Mouse (Mus musculus) embryo, embryonic 9.5 days (tissue): ENCODE results near the gene Tgif1.
A peak's percentile ranks its signal among the peaks of the same experiment; 100 is the strongest.

Source experiments
- DNase-seq: peaks from one replicate; pipeline ENCODE4 v3.0.0-alpha.2; 2017; ENCODE audit errors: extremely low spot score

Gene Tgif1

DNA sequence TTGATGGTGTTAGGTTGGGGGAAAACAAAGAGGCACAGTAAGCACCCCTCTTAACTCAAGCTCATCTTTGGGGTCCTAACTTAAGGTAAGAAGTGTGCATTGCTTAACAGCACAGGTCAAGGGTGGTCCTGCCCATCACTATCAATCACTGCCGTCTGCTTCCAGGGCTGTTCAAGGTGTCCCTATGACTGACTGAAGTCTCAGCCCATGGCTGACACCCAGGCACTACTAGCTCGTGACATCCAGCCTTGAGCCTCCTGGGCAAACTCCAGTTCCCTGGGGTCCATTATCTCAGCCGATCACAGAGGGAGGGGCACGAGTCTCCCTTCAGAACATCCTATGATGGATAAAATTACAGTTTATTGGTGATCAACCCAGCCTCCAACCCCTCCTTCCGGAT, 12.7 kb upstream of the Tgif1 start:
- DNase-seq = no peak

GRCm38 (mm10) chr17:70865060-70865604, 11.8 kb upstream of the Tgif1 start:
- DNase-seq = no peak

DNA sequence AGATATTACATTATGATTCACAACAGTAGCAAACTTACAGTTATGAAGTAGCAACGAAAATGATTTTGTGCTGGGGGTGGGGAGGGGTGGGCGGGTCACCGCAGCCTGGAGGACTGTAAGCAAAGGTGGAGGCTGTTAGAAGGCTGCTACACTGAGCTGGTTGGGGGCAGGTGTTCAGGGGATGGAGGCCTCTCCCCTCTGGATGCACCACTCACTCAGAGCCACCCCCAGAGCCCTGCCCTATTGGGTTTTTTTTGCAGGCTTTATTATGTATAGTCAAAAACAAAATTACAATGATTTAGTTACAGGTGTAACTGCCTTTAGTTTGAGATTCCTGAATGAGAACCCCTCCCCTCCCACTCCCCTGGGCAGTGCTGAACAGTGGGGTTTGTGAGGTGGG, 11.3 kb upstream of the Tgif1 start:
- DNase-seq = no peak

DNA sequence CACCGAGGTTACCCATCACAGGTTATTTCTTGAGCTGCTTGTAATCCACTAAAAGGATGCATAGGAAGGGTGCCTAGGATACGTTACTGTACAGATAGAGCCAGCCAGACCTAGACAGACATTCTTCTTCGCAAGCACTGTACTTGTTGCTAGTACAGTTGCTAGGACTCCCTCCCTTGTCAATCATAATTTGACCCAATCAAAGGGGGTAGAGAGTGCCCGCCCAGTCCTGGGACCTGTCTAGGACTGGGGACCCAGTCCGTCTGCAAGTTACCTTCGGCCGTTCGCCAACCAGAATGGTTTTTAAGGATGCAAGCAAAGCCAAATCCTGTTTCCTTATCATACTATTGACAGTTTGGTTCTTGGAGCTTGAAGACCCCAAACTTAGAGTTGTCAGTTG, 10.8 kb upstream of the Tgif1 start:
- DNase-seq = no peak

- no peak for DNase-seq
Observed at GRCm38 (mm10) chr17:70858814-70859213, 5.5 kb upstream of the Tgif1 start.

DNA sequence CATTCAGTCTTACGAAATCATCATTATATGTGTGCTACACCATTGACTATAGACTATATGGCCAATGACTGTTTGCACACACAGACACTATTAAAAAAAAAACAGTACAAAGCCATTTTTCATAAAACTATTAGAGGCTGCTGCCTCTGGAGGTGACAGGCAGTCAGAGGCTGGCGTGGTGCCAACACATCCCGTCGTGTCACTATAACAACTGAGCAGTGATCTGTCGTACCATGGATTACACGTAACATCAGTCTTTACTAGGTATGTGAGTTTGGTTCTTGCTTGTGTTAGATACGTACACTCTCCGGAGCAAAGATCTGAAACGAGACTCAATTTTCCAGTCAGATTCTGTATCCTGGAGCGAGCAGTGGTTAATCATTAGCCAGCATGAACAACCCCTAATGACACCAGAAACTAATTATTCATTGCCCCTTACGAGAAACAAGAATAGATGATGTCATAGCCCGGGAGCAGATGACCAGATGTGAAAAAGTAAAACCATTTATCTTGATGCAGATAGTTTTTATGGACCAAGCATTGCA, 3.6 kb upstream of the Tgif1 start:
- DNase-seq = no peak

- peak; percentile 37 for DNase-seq
Observed at GRCm38 (mm10) chr17:70854021-70854420, 675 bp upstream of the Tgif1 start.

DNA sequence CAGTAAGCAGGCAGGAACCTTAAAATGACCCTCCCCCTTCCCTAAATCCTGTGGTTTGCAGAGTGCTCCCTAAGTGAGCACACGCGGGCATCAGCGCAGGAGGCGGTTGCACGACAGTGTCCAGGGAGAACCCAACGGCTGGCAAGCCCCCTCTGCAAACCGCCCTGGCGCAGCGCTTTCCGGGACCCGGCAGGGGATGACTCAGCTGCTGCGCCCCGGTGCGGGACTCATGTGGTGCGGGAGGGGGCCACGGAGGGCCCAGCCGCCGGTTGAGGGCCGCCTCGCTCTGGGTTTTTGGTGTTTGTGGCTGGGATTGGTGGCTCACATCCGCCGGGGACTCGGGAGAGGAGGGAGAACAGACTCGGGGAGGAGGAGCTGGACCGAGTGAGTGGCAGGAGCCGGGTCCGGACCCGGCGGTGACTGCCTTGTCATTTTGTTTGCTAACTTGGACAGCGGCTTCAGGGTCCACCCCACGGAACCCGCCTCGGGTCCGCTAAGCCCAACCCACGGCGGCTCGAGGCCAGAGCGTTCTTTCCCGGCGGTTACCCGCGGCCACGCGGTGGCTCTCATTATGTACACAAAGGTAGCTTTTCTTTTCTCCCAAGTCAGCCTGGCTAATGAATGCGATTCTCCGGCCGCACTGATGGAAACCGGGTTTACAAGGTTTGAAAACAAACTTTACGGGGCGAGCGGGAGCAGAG, 510 bp downstream of the Tgif1 start:
- DNase-seq = peak; percentile 87

GRCm38 (mm10) chr17:70852011-70852685, 1.2 kb downstream of the Tgif1 start:
- peak; percentile 62 for DNase-seq

- DNase-seq = peak; percentile 88
Observed at GRCm38 (mm10) chr17:70850996-70851991, 2.1 kb downstream of the Tgif1 start.

- DNase-seq = peak; percentile 74
Observed at GRCm38 (mm10) chr17:70850233-70850995, 2.9 kb downstream of the Tgif1 start.

GRCm38 (mm10) chr17:70849399-70850232, 3.7 kb downstream of the Tgif1 start:
- peak; percentile 93 for DNase-seq

DNA sequence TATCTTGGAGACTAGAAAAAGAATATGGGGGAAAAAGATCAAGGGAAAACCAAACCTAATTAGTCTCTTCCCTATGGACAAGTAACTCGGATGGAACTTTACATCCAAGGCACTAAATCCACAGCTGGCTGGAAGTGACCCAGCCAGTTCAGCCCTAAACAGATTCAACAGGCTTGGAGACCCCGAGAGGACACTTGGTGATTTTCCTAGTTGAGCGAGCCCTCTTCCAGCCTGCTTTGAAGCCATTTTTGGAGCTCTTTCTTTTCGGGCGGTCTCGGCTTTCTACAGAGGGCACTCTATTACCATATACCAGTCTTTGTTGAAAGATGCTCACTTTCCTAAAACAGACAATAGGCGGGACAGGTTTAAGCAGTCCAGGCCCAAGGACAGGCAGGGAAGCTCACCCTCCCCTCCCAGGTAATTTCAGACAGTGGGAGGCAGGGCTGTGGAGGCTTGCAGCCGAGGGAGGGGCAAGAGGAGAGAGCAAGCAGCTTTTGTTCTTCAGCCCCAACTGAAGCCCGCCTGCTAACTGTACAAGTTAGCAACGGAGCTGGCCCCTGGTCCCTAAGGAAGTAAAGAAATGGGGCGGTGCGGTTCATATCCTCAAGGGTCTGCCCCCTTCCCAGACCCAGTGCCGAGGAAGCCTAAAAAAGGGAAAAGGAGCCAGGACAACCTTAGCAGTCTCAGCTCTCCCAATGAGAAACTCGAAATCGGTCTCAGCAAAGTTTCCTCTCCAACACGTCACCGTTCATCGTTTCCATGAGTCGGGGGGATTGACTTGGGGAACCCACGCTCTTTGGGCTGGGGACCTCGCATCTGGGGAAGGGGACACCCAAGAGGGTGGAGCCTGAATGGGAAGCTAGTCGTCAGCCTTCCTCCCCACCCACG, 4.6 kb downstream of the Tgif1 start:
- peak; percentile 73 for DNase-seq

- DNase-seq = peak; percentile 50
Observed at GRCm38 (mm10) chr17:70847751-70848510, 5.4 kb downstream of the Tgif1 start.

GRCm38 (mm10) chr17:70847086-70847485, 6.3 kb downstream of the Tgif1 start:
- DNase-seq = peak; percentile 55

- no peak for DNase-seq
Observed at GRCm38 (mm10) chr17:70846111-70846644, 7.2 kb downstream of the Tgif1 start.

GRCm38 (mm10) chr17:70845543-70845942, 7.8 kb downstream of the Tgif1 start:
- DNase-seq = no peak

GRCm38 (mm10) chr17:70844971-70845370, 8.4 kb downstream of the Tgif1 start:
- DNase-seq = no peak
